In genomic region chr3:89436176-89437113, GRCm38 (mm10) we compare ENCODE assay signal across 8 mouse cellular contexts. TPM values are rescaled to one million over a fixed set of nuclear protein-coding genes. Genes with fewer than 3 reads are reported as not detected.
DNase-seq lines count a peak whose midpoint lies in the region; ATAC-seq lines count a peak whose summit lies in the region.

TSS of gene Pbxip1 (plus strand) at chr3:89436706.

- no peaks in the 10 kb centered on the region for H3K27me3 ChIP-seq in heart, embryonic 16.5 days (ENCODE audit: control insufficient read depth, insufficient read depth, low read length)
- H3K27me3 ChIP-seq in neural tube, embryonic 14.5 days (ENCODE audit: control insufficient read depth, insufficient read depth, low read length): no peaks in the 10 kb centered on the region

- peaks cover 11% of the 10 kb centered on the region for H3K4me1 ChIP-seq in heart, embryonic 16.5 days (ENCODE audit: control insufficient read depth, insufficient read depth, low read length)
- H3K4me1 ChIP-seq in neural tube, embryonic 14.5 days (ENCODE audit: control insufficient read depth, insufficient read depth, low read length): peaks cover 7% of the 10 kb centered on the region

- peak; percentile 53 to 62 for DNase-seq in urinary bladder, adult 18-20 months (ENCODE audit: low spot score in 2 of 2)
- DNase-seq in urinary bladder, postnatal 10 days (ENCODE audit: low spot score): no peak
- peak; percentile 82 to 91 for DNase-seq in kidney, postnatal 25 days
- DNase-seq in lung, adult 18-20 months: peak; percentile 82 to 84
- DNase-seq in urinary bladder, postnatal 36 days (ENCODE audit: low spot score in 2 of 2): peak; percentile 58 to 66

- H3K36me3 ChIP-seq in heart, embryonic 16.5 days (ENCODE audit: control insufficient read depth, insufficient read depth): peaks cover 16% of the 10 kb centered on the region
- peaks cover 16% of the 10 kb centered on the region for H3K36me3 ChIP-seq in neural tube, embryonic 14.5 days (ENCODE audit: control insufficient read depth, insufficient read depth, low read length)

- H3K4me3 ChIP-seq in heart, embryonic 16.5 days (ENCODE audit: low read length): peak within 1 kb of the TSS; percentile 76
- peak within 1 kb of the TSS; percentile 16 for H3K4me3 ChIP-seq in neural tube, embryonic 14.5 days (ENCODE audit: low read depth, low read length)

- peak; percentile 72 for ATAC-seq in erythroblast, adult 5-6 weeks (replicated peaks; ENCODE audit: low FRiP score, poor library complexity, severe bottlenecking)
- peak; percentile 89 for ATAC-seq in heart, embryonic 16.5 days (replicated peaks; ENCODE audit: extremely low read depth, insufficient read depth, low FRiP score)
- 0 out of 2 replicates have a peak, but pooled peaks have one; percentile 41 for ATAC-seq in neural tube, embryonic 14.5 days (ENCODE audit: low read depth)

- no peaks in the 10 kb centered on the region for H3K9me3 ChIP-seq in heart, embryonic 16.5 days (replicated peaks; ENCODE audit: control insufficient read depth, low read length)
- no peaks in the 10 kb centered on the region for H3K9me3 ChIP-seq in neural tube, embryonic 14.5 days (ENCODE audit: control insufficient read depth, low read length)

- H3K27ac ChIP-seq in heart, embryonic 16.5 days (ENCODE audit: low read length): peak within 1 kb of the TSS; percentile 86
- H3K27ac ChIP-seq in neural tube, embryonic 14.5 days (ENCODE audit: low read depth, low read length): no peak within 1 kb of the TSS

- H3K4me2 ChIP-seq in heart, embryonic 16.5 days (ENCODE audit: low read depth, low read length): peak within 1 kb of the TSS; percentile 77
- H3K4me2 ChIP-seq in neural tube, embryonic 14.5 days (ENCODE audit: low read depth, low read length): peak within 1 kb of the TSS; percentile 24

- H3K9ac ChIP-seq in heart, embryonic 16.5 days (ENCODE audit: low read length): peak within 1 kb of the TSS; percentile 79
- no peak within 1 kb of the TSS for H3K9ac ChIP-seq in neural tube, embryonic 14.5 days (replicated peaks; ENCODE audit: low read depth, low read length)

- WGBS in heart, embryonic 16.5 days: 3% methylated on average over 16 of the region's 16 CpGs
- 5% methylated on average over 16 of the region's 16 CpGs for WGBS in neural tube, embryonic 14.5 days

RNA-seq across cellular contexts. Expression of gene Pbxip1, which starts in this region (rescaled TPM):
- total RNA-seq in erythroblast, adult 5-6 weeks (2015; ENCODE audit: low replicate concordance): 3.8 and 4.2 TPM in 2 replicates
- 6.2 and 8.6 TPM in 2 replicates for total RNA-seq in erythroblast, adult 5-6 weeks (2017; ENCODE audit: low replicate concordance)
- polyA plus RNA-seq in heart, embryonic 16.5 days (2015; fragmentation: Nextera tagmentation; extraction: Ambion mirVana): 67.5 and 74.8 TPM in 2 replicates
- polyA plus RNA-seq in neural tube, embryonic 14.5 days (2014; fragmentation: Nextera tagmentation; extraction: Ambion mirVana): 8.2 and 9.6 TPM in 2 replicates
